ENCODE assay signal across 22 mouse cellular contexts in genomic region chr3:14975203-14975602, GRCm38 (mm10).
DNase-seq lines count a peak whose midpoint lies in the region; ATAC-seq and TF ChIP-seq lines count a peak whose summit lies in the region.
"Had no signal": no experiment of that assay in that cellular context is flagged by ENCODE, and none has a peak within 500 bp of the region (broad histone marks: within the 10 kb centered on the region; RNA-seq: fewer than 3 reads in every experiment).

No protein-coding gene starts in this region.

- TF ChIP-seq CTCF in lung, embryonic 14.5 days (IDR thresholded peaks at IDR 0.05; ENCODE audit: low read depth): no peak
- no peak for TF ChIP-seq CTCF in lung, postnatal 0 days (IDR thresholded peaks at IDR 0.05)

- H3K4me1 ChIP-seq in lung, embryonic 14.5 days (ENCODE audit: insufficient read depth): no peaks in the 10 kb centered on the region
- 0 out of 2 replicates have a peak, but pooled peaks cover 6% of the 10 kb centered on the region for H3K4me1 ChIP-seq in lung, embryonic 15.5 days
- peaks cover 6% of the 10 kb centered on the region; the same call in 1 of the 2 replicates for H3K4me1 ChIP-seq in lung, embryonic 16.5 days (replicated peaks; ENCODE audit: control insufficient read depth, insufficient read depth, low read length)
- no peaks in the 10 kb centered on the region for H3K4me1 ChIP-seq in lung, postnatal 0 days (ENCODE audit: insufficient read depth, low read depth, low read length)

- H3K9ac ChIP-seq in lung, embryonic 14.5 days: no peak overlapping the region
- no peak overlapping the region for H3K9ac ChIP-seq in lung, embryonic 15.5 days
- H3K9ac ChIP-seq in lung, embryonic 16.5 days (ENCODE audit: low read length): no peak overlapping the region
- H3K9ac ChIP-seq in lung, postnatal 0 days (replicated peaks; ENCODE audit: low read depth): no peak overlapping the region

- 44% methylated on average over 2 of the region's 2 CpGs for WGBS in lung, embryonic 14.5 days
- WGBS in lung, embryonic 15.5 days: 42% methylated on average over 2 of the region's 2 CpGs
- 51% methylated on average over 2 of the region's 2 CpGs for WGBS in lung, embryonic 16.5 days
- WGBS in lung, postnatal 0 days: 54% methylated on average over 2 of the region's 2 CpGs

- TF ChIP-seq EP300 in lung, postnatal 0 days (IDR thresholded peaks at IDR 0.05): 0 out of 2 replicates have a peak, but pooled peaks have one; percentile 31

- H3K36me3 ChIP-seq in lung, embryonic 14.5 days (ENCODE audit: insufficient read depth): no peaks in the 10 kb centered on the region
- H3K36me3 ChIP-seq in lung, embryonic 15.5 days: no peaks in the 10 kb centered on the region
- no peaks in the 10 kb centered on the region for H3K36me3 ChIP-seq in lung, embryonic 16.5 days (ENCODE audit: control insufficient read depth, insufficient read depth, low read length)
- H3K36me3 ChIP-seq in lung, postnatal 0 days (ENCODE audit: insufficient read depth, low read length): no peaks in the 10 kb centered on the region
- H3K36me3 ChIP-seq: G1E had no signal

- ATAC-seq in lung, embryonic 14.5 days (ENCODE audit: insufficient read depth): peak; percentile 94
- ATAC-seq in lung, embryonic 15.5 days (ENCODE audit: borderline replicate concordance, extremely low read depth, low FRiP score, low TSS enrichment): peak; percentile 94
- ATAC-seq in lung, embryonic 16.5 days (ENCODE audit: low read depth): peak; percentile 95
- peak; percentile 83 for ATAC-seq in lung, postnatal 0 days
- ATAC-seq: activated CD4-positive, CD25-positive, alpha-beta regulatory T cell, adult 4 months; CD4-positive, CD25-positive, alpha-beta regulatory T cell, adult 4 months; Patski had no signal

- DNase-seq in lung, embryonic 14.5 days: peak; percentile 86
- no peak for DNase-seq in lung, postnatal 25 days (ENCODE audit: low spot score)
- no peak for DNase-seq in lung, postnatal 4 days
- no peak for DNase-seq in lung, postnatal 10 days
- peak; percentile 74 for DNase-seq in lung, postnatal 0 days (ENCODE audit: low spot score)
- no peak for DNase-seq in lung, adult 18-20 months
- DNase-seq: adrenal gland, adult 2 months; adrenal gland, adult 8-10 months; adrenal gland, postnatal 10 days; adrenal gland, postnatal 14 days; adrenal gland, postnatal 25 days; adrenal gland, postnatal 36 days; B cell, adult 2 months; cerebellum, adult 11 months; cerebellum, adult 11-12 months had no signal

- H3K9me3 ChIP-seq in lung, embryonic 14.5 days (ENCODE audit: low read depth, low read length): no peaks in the 10 kb centered on the region
- no peaks in the 10 kb centered on the region for H3K9me3 ChIP-seq in lung, embryonic 15.5 days
- no peaks in the 10 kb centered on the region for H3K9me3 ChIP-seq in lung, embryonic 16.5 days (ENCODE audit: control insufficient read depth, low read length)
- no peaks in the 10 kb centered on the region for H3K9me3 ChIP-seq in lung, postnatal 0 days (ENCODE audit: low read length)
- H3K9me3 ChIP-seq: G1E had no signal

- H3K4me2 ChIP-seq in lung, embryonic 14.5 days: no peak overlapping the region
- no peak overlapping the region for H3K4me2 ChIP-seq in lung, embryonic 15.5 days
- H3K4me2 ChIP-seq in lung, embryonic 16.5 days (ENCODE audit: low read depth, low read length): no peak overlapping the region
- no peak overlapping the region for H3K4me2 ChIP-seq in lung, postnatal 0 days (replicated peaks; ENCODE audit: low read depth, low read length)

- H3K27ac ChIP-seq in lung, embryonic 14.5 days (ENCODE audit: low read depth): no peak overlapping the region
- peak overlapping the region; percentile 38 for H3K27ac ChIP-seq in lung, embryonic 15.5 days
- no peak overlapping the region for H3K27ac ChIP-seq in lung, embryonic 16.5 days (ENCODE audit: low read length)
- no peak overlapping the region for H3K27ac ChIP-seq in lung, postnatal 0 days (ENCODE audit: low read length)

- H3K4me3 ChIP-seq in lung, embryonic 14.5 days (ENCODE audit: low read depth, low read length): no peak overlapping the region
- no peak overlapping the region for H3K4me3 ChIP-seq in lung, embryonic 15.5 days
- H3K4me3 ChIP-seq in lung, embryonic 16.5 days (ENCODE audit: low read length): no peak overlapping the region
- H3K4me3 ChIP-seq in lung, postnatal 0 days (ENCODE audit: low read depth, low read length): no peak overlapping the region

- H3K27me3 ChIP-seq in lung, embryonic 14.5 days (ENCODE audit: insufficient read depth, low read length): no peaks in the 10 kb centered on the region
- H3K27me3 ChIP-seq in lung, embryonic 15.5 days: no peaks in the 10 kb centered on the region
- H3K27me3 ChIP-seq in lung, embryonic 16.5 days (ENCODE audit: control insufficient read depth, insufficient read depth, low read depth, low read length): no peaks in the 10 kb centered on the region
- no peaks in the 10 kb centered on the region for H3K27me3 ChIP-seq in lung, postnatal 0 days (replicated peaks; ENCODE audit: insufficient read depth, low read length)
- H3K27me3 ChIP-seq: CH12.LX, Patski had no signal

Comparison
In these comparisons a context has a peak if more than half of its experiments do, and no peak if none do; other contexts are left out.
1. DNase-seq: peak in lung, embryonic 14.5 days (single experiment) and lung, postnatal 0 days (single experiment); none in lung, postnatal 25 days (single experiment), lung, postnatal 4 days (0 of 2), lung, postnatal 10 days (single experiment) and lung, adult 18-20 months (0 of 2).
2. Peak in every context shown above with its lines, with median percentiles within 50 percentile points of each other: ATAC-seq.